In the genomic region with DNA sequence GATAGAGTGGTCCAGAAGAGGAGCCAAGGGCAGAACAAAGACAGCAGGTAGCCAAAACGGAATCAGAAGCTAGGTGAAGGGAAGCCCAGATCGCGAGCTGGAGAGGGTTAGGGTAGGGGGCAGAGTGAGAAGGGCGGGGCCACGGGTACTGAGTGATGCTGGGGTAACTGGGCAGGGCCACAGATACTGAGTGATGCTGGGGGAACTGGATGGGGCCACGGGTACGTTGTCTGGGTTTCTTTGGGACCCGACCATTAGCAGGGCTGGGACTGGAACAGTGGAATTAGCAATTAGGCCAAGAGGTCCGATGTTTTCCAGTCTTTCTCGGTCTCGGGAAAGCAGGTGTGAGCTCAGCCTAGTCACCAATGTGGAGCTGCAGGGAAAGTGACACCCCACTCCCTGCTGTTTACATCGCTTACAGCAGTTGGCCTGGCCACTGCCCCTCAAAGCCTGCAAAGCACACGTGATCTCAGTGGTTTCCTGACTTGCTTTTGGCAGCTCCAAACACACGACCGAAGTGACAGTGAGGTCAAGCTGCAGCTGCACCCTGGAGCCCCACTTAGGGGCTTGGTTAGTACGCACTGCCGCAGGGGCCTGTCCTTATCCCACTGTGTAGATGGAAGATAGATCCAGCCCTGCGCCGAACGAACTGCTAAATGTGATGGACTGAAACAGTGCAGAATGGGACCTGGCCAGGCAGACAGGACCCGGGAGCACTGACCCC, we compare ENCODE assay signal across 9 mouse cellular contexts. TPM values are rescaled to one million over a fixed set of nuclear protein-coding genes. Genes with fewer than 3 reads are reported as not detected.
A peak's percentile ranks its signal among the peaks of the same experiment; 100 is the strongest.
DNase-seq lines count a peak whose midpoint lies in the region; ATAC-seq lines count a peak whose summit lies in the region.
"Had no signal": no experiment of that assay in that cellular context is flagged by ENCODE, and none has a peak within 500 bp of the region (broad histone marks: within the 10 kb centered on the region; RNA-seq: fewer than 3 reads in every experiment).

No protein-coding gene starts in this region.

- peaks cover 17% of the 10 kb centered on the region for H3K4me1 ChIP-seq in limb, embryonic 11.5 days (ENCODE audit: control insufficient read depth, insufficient read depth, low read length)
- H3K4me1 ChIP-seq in midbrain, embryonic 13.5 days (replicated peaks), result peaks cover 35% of the 10 kb centered on the region

- H3K4me3 ChIP-seq in limb, embryonic 11.5 days (ENCODE audit: low read depth, low read length), result no peak overlapping the region
- H3K4me3 ChIP-seq in midbrain, embryonic 13.5 days (replicated peaks), result no peak overlapping the region

- H3K27ac ChIP-seq in limb, embryonic 11.5 days (replicated peaks; ENCODE audit: low read depth, low read length), result no peak overlapping the region
- H3K27ac ChIP-seq in midbrain, embryonic 13.5 days, result no peak overlapping the region

- no peak overlapping the region for H3K9ac ChIP-seq in limb, embryonic 11.5 days (ENCODE audit: low read length)
- H3K9ac ChIP-seq in midbrain, embryonic 13.5 days (replicated peaks), result no peak overlapping the region

- H3K36me3 ChIP-seq in limb, embryonic 11.5 days (ENCODE audit: control insufficient read depth, insufficient read depth, low read length), result no peaks in the 10 kb centered on the region; the same call in 1 of the 2 replicates
- H3K36me3 ChIP-seq in midbrain, embryonic 13.5 days, result no peaks in the 10 kb centered on the region

- 55% methylated on average over 21 of the region's 21 CpGs for WGBS in limb, embryonic 11.5 days
- 69% methylated on average over 21 of the region's 21 CpGs for WGBS in midbrain, embryonic 13.5 days

- ATAC-seq in limb, embryonic 11.5 days (ENCODE audit: insufficient number of reproducible peaks, low FRiP score, low TSS enrichment, low read depth), result peak; percentile 13; the same call in 1 of the 2 replicates
- no peak for ATAC-seq in midbrain, embryonic 13.5 days
- ATAC-seq: Patski had no signal

- H3K4me2 ChIP-seq in limb, embryonic 11.5 days (ENCODE audit: low read depth, severe bottlenecking), result no peak overlapping the region
- H3K4me2 ChIP-seq in midbrain, embryonic 13.5 days (replicated peaks), result no peak overlapping the region

- no peaks in the 10 kb centered on the region for H3K9me3 ChIP-seq in limb, embryonic 11.5 days (ENCODE audit: control insufficient read depth, low read length)
- H3K9me3 ChIP-seq in midbrain, embryonic 13.5 days, result no peaks in the 10 kb centered on the region

- intact Hi-C loops in gastrocnemius, postnatal 14 days (cut with DNase I; ENCODE audit: low total_unique reads), result no loop called here

- DNase-seq in gastrocnemius, postnatal 14 days, result peak; percentile 59
- no peak for DNase-seq in gastrocnemius, adult 18-20 months (ENCODE audit: low spot score)
- peak; percentile 54 for DNase-seq in gastrocnemius, postnatal 25 days
- no peak for DNase-seq in limb, embryonic 11.5 days (ENCODE audit: low spot score)
- peak; percentile 59 to 75 for DNase-seq in natural killer cell, adult 2 months (ENCODE audit: low spot score in 2 of 2)
- DNase-seq in layer of hippocampus, postnatal 14 days (ENCODE audit: low spot score in 2 of 2), result no peak
- no peak for DNase-seq in left cerebral cortex, adult 18-20 months (ENCODE audit: low spot score in 2 of 2)

- no peaks in the 10 kb centered on the region for H3K27me3 ChIP-seq in limb, embryonic 11.5 days (ENCODE audit: control insufficient read depth, insufficient read depth, low read length)
- no peaks in the 10 kb centered on the region for H3K27me3 ChIP-seq in midbrain, embryonic 13.5 days
- H3K27me3 ChIP-seq: Patski had no signal

RNA-seq across cellular contexts. Expression of a gene that starts 4.5 kb away (rescaled TPM):
- 10 to 100 TPM; 12.3 to 14.7 TPM for total RNA-seq in gastrocnemius, postnatal 14 days (2021)
- total RNA-seq in gastrocnemius, adult 18-20 months (2021), result 10 to 100 TPM in 1 of 2 experiments, 1 to 10 TPM in 1; 9.3 to 12.8 TPM
- total RNA-seq in gastrocnemius, postnatal 25 days (2021), result 10 to 100 TPM; 10.9 to 16.2 TPM
- 9.2 and 10.5 TPM in 2 replicates for polyA plus RNA-seq in limb, embryonic 11.5 days (2014; fragmentation: Nextera tagmentation; extraction: Ambion mirVana)
- 1 to 10 TPM; 8.9 to 9.0 TPM for total RNA-seq in layer of hippocampus, postnatal 14 days (2021)
- 5.4 and 7.9 TPM in 2 replicates for polyA plus RNA-seq in midbrain, embryonic 13.5 days (2015; fragmentation: Nextera tagmentation; extraction: Ambion mirVana)
- total RNA-seq in left cerebral cortex, adult 18-20 months (2021), result 10 to 100 TPM in 1 of 2 experiments, 1 to 10 TPM in 1; 6.6 to 10.1 TPM

RNA-seq across cellular contexts. Expression of a gene that starts 44.5 kb away (rescaled TPM):
- 10 to 100 TPM; 12.0 to 12.3 TPM for total RNA-seq in gastrocnemius, postnatal 14 days (2021)
- 1 to 10 TPM; 8.9 to 9.3 TPM for total RNA-seq in gastrocnemius, adult 18-20 months (2021)
- total RNA-seq in gastrocnemius, postnatal 25 days (2021), result 1 to 10 TPM; 6.8 to 9.4 TPM
- polyA plus RNA-seq in limb, embryonic 11.5 days (2014; fragmentation: Nextera tagmentation; extraction: Ambion mirVana), result 18.7 and 19.7 TPM in 2 replicates
- total RNA-seq in layer of hippocampus, postnatal 14 days (2021), result 10 to 100 TPM; 25.6 to 26.4 TPM
- polyA plus RNA-seq in midbrain, embryonic 13.5 days (2015; fragmentation: Nextera tagmentation; extraction: Ambion mirVana), result 26.6 and 28.4 TPM in 2 replicates
- 10 to 100 TPM; 29.3 to 34.3 TPM for total RNA-seq in left cerebral cortex, adult 18-20 months (2021)

RNA-seq across cellular contexts. Expression of a gene that starts 44.7 kb away (rescaled TPM):
- 1 to 10 TPM; 4.7 to 5.4 TPM for total RNA-seq in gastrocnemius, postnatal 14 days (2021)
- 1 to 10 TPM; 4.8 to 4.9 TPM for total RNA-seq in gastrocnemius, adult 18-20 months (2021)
- 1 to 10 TPM; 3.5 to 4.7 TPM for total RNA-seq in gastrocnemius, postnatal 25 days (2021)
- polyA plus RNA-seq in limb, embryonic 11.5 days (2014; fragmentation: Nextera tagmentation; extraction: Ambion mirVana), result 6.1 and 7.5 TPM in 2 replicates
- 10 to 100 TPM; 64.2 to 65.0 TPM for total RNA-seq in layer of hippocampus, postnatal 14 days (2021)
- 33.9 and 35.3 TPM in 2 replicates for polyA plus RNA-seq in midbrain, embryonic 13.5 days (2015; fragmentation: Nextera tagmentation; extraction: Ambion mirVana)
- total RNA-seq in left cerebral cortex, adult 18-20 months (2021), result 10 to 100 TPM; 93.9 to 94.5 TPM

RNA-seq across cellular contexts. Expression of a gene that starts 46.8 kb away (rescaled TPM):
- 10 to 100 TPM; 11.5 to 12.9 TPM for total RNA-seq in gastrocnemius, postnatal 14 days (2021)
- 10 to 100 TPM; 13.5 to 15.7 TPM for total RNA-seq in gastrocnemius, adult 18-20 months (2021)
- total RNA-seq in gastrocnemius, postnatal 25 days (2021), result 10 to 100 TPM; 10.2 to 11.0 TPM
- 91.8 and 104 TPM in 2 replicates for polyA plus RNA-seq in limb, embryonic 11.5 days (2014; fragmentation: Nextera tagmentation; extraction: Ambion mirVana)
- 10 to 100 TPM; 19.8 to 22.1 TPM for total RNA-seq in layer of hippocampus, postnatal 14 days (2021)
- polyA plus RNA-seq in midbrain, embryonic 13.5 days (2015; fragmentation: Nextera tagmentation; extraction: Ambion mirVana), result 105 and 106 TPM in 2 replicates
- 10 to 100 TPM; 10.7 to 17.5 TPM for total RNA-seq in left cerebral cortex, adult 18-20 months (2021)

RNA-seq across cellular contexts. Expression of a gene that starts 47.2 kb away (rescaled TPM):
- under 1 TPM; 0.10 to 0.13 TPM for total RNA-seq in gastrocnemius, postnatal 14 days (2021)
- total RNA-seq in gastrocnemius, adult 18-20 months (2021), result under 1 TPM in 1 of 2 experiments, not detected in 1; 0.09 TPM
- not detected for total RNA-seq in gastrocnemius, postnatal 25 days (2021)
- 2.0 and 2.5 TPM in 2 replicates for polyA plus RNA-seq in limb, embryonic 11.5 days (2014; fragmentation: Nextera tagmentation; extraction: Ambion mirVana)
- total RNA-seq in layer of hippocampus, postnatal 14 days (2021), result 1 to 10 TPM; 4.8 to 5.6 TPM
- polyA plus RNA-seq in midbrain, embryonic 13.5 days (2015; fragmentation: Nextera tagmentation; extraction: Ambion mirVana), result 14.6 and 20.4 TPM in 2 replicates
- total RNA-seq in left cerebral cortex, adult 18-20 months (2021), result under 1 TPM; 0.19 to 0.21 TPM

Comparison
In these comparisons a context has a peak if more than half of its experiments do, and no peak if none do; other contexts are left out.
1. DNase-seq: peak in gastrocnemius, postnatal 14 days (single experiment), gastrocnemius, postnatal 25 days (single experiment) and natural killer cell, adult 2 months (2 of 2); none in gastrocnemius, adult 18-20 months (single experiment), limb, embryonic 11.5 days (single experiment), layer of hippocampus, postnatal 14 days (0 of 2) and left cerebral cortex, adult 18-20 months (0 of 2).
2. RNA of a gene that starts 44.7 kb away (total RNA-seq): 93.9 to 94.5 TPM in left cerebral cortex, adult 18-20 months and 64.2 to 65.0 TPM in layer of hippocampus, postnatal 14 days; 4.7 to 5.4 TPM in gastrocnemius, postnatal 14 days, 4.8 to 4.9 TPM in gastrocnemius, adult 18-20 months and 3.5 to 4.7 TPM in gastrocnemius, postnatal 25 days; every median in the first group is over 10 times any median in the second.